Mouse (Mus musculus) neural tube, embryonic 11.5 days (tissue): ENCODE measurements around the gene Lama5. TPM values are rescaled to one million over a fixed set of nuclear protein-coding genes. Genes with fewer than 3 reads are reported as not detected.
"Not testable (repeated sequence)": the region's sequence is repeated elsewhere in the genome, so short reads cannot be mapped to it uniquely, and the experiment has no call there.

ENCODE experiments used
- ATAC-seq: fragments of 200-750 bp; cut with Nextera tagmentation; 2 replicates; pipeline ENCODE4 v1.8.0; 2017; ENCODE audit warnings: moderate number of reproducible peaks, mild to moderate bottlenecking, moderate TSS enrichment, moderate library complexity; ENCODE audit not compliant: insufficient read depth, low FRiP score, low TSS enrichment
- DNase-seq: peaks from one replicate; pipeline ENCODE4 v3.0.0-alpha.2; 2015; ENCODE audit warnings: low spot score
- H3K27ac ChIP-seq: fragments of 300-500 bp; sonication (generic); 2 replicates; pipeline ENCODE4 v1.5.1; 2014; ENCODE audit warnings: low read depth, mild to moderate bottlenecking, low read length
- H3K27me3 ChIP-seq: fragments of 300-500 bp; sonication (generic); 2 replicates; pipeline ENCODE4 v1.6.1; 2014; ENCODE audit warnings: mild to moderate bottlenecking, low read length, mixed read lengths; ENCODE audit not compliant: control insufficient read depth, insufficient read depth
- H3K36me3 ChIP-seq: fragments of 300-500 bp; sonication (generic); 2 replicates; pipeline ENCODE4 v1.6.1; 2014; ENCODE audit warnings: mild to moderate bottlenecking, low read length, moderate library complexity, mixed read lengths; ENCODE audit not compliant: control insufficient read depth, insufficient read depth
- H3K4me1 ChIP-seq: fragments of 300-500 bp; sonication (generic); 2 replicates; pipeline ENCODE4 v1.6.1; 2014; ENCODE audit warnings: low read length, mixed read lengths; ENCODE audit not compliant: control insufficient read depth, insufficient read depth
- H3K4me2 ChIP-seq: fragments of 300-500 bp; sonication (generic); 2 replicates; pipeline ENCODE4 v1.6.1; 2014; ENCODE audit warnings: low read depth, mild to moderate bottlenecking, moderate library complexity
- H3K4me3 ChIP-seq: fragments of 300-500 bp; sonication (generic); 2 replicates; pipeline ENCODE4 v1.5.1; 2014; ENCODE audit warnings: low read depth, low read length
- H3K9ac ChIP-seq: fragments of 300-500 bp; sonication (generic); 2 replicates; pipeline ENCODE4 v1.6.1; 2014; ENCODE audit warnings: mild to moderate bottlenecking, low read length
- H3K9me3 ChIP-seq: fragments of 300-500 bp; sonication (generic); 2 replicates; pipeline ENCODE4 v1.6.1; 2016; ENCODE audit warnings: low read length; ENCODE audit not compliant: control insufficient read depth
- WGBS: fragments of 180-500 bp; shearing (Covaris S2); extraction: QIAGEN DNeasy Blood & Tissue Kit; methylation state at CpG from one replicate; pipeline ENCODE4 v1.1.7; 2014; 5-methylcytosine and 5-hydroxymethylcytosine counted together
- polyA plus RNA-seq: library from polyadenylated mRNA; unstranded; fragments of >200 nt; fragmentation: Nextera tagmentation; extraction: Ambion mirVana; gene quantifications from 2 replicates; pipeline ENCODE4 v1.2.1, GENCODE M21; 2014

Lama5 gene
- polyA plus RNA-seq, 1 experiment from 2014 or later: 4.4 TPM

GRCm38 (mm10) chr2:180262891-180263290, 37.2 kb upstream of the Lama5 start:
- peaks cover 3% of the 10 kb centered on the region; the same call in 1 of the 2 replicates for H3K4me1 ChIP-seq
- no peaks in the 10 kb centered on the region for H3K27me3 ChIP-seq
- ATAC-seq: no peak
- no peak overlapping the region for H3K27ac ChIP-seq
- 91% methylated on average over 10 of the region's 10 CpGs for WGBS
- no peaks in the 10 kb centered on the region for H3K9me3 ChIP-seq
- H3K9ac ChIP-seq: no peak overlapping the region
- no peak overlapping the region for H3K4me2 ChIP-seq
- no peak overlapping the region for H3K4me3 ChIP-seq
- DNase-seq: no peak
- peaks cover 7% of the 10 kb centered on the region; the same call in 1 of the 2 replicates for H3K36me3 ChIP-seq

- H3K9me3 ChIP-seq: no peaks in the 10 kb centered on the region
- no peak overlapping the region for H3K4me3 ChIP-seq
- no peak overlapping the region for H3K27ac ChIP-seq
- no peak overlapping the region for H3K9ac ChIP-seq
- H3K27me3 ChIP-seq: no peaks in the 10 kb centered on the region
- WGBS: 79% methylated on average over 3 of the region's 3 CpGs
- no peak for DNase-seq
- H3K4me2 ChIP-seq: no peak overlapping the region
- H3K4me1 ChIP-seq: peaks cover 5% of the 10 kb centered on the region; the same call in 1 of the 2 replicates
- peaks cover 7% of the 10 kb centered on the region; the same call in 1 of the 2 replicates for H3K36me3 ChIP-seq
- no peak for ATAC-seq
Observed at GRCm38 (mm10) chr2:180262441-180262840, 36.8 kb upstream of the Lama5 start.

- H3K9me3 ChIP-seq: no peaks in the 10 kb centered on the region
- no peak for DNase-seq
- H3K4me2 ChIP-seq: no peak overlapping the region
- WGBS: 93% methylated on average over 7 of the region's 7 CpGs
- H3K27ac ChIP-seq: no peak overlapping the region
- peaks cover 5% of the 10 kb centered on the region; the same call in 1 of the 2 replicates for H3K4me1 ChIP-seq
- peaks cover 7% of the 10 kb centered on the region; the same call in 1 of the 2 replicates for H3K36me3 ChIP-seq
- no peak overlapping the region for H3K4me3 ChIP-seq
- H3K27me3 ChIP-seq: no peaks in the 10 kb centered on the region
- ATAC-seq: no peak
- H3K9ac ChIP-seq: no peak overlapping the region
Observed at GRCm38 (mm10) chr2:180261901-180262300, 36.2 kb upstream of the Lama5 start.

- ATAC-seq: no peak
- DNase-seq: no peak
- H3K4me2 ChIP-seq: no peak overlapping the region
- WGBS: 67% methylated on average over 8 of the region's 8 CpGs
- H3K27me3 ChIP-seq: no peaks in the 10 kb centered on the region
- H3K4me1 ChIP-seq: peaks cover 8% of the 10 kb centered on the region; the same call in 1 of the 2 replicates
- no peak overlapping the region for H3K4me3 ChIP-seq
- H3K27ac ChIP-seq: no peak overlapping the region
- no peak overlapping the region for H3K9ac ChIP-seq
- H3K9me3 ChIP-seq: no peaks in the 10 kb centered on the region
- H3K36me3 ChIP-seq: peaks cover 7% of the 10 kb centered on the region; the same call in 1 of the 2 replicates
Observed at GRCm38 (mm10) chr2:180260610-180261480, 35.2 kb upstream of the Lama5 start.

GRCm38 (mm10) chr2:180259826-180260609, 34.4 kb upstream of the Lama5 start:
- not testable (repeated sequence) for H3K9ac ChIP-seq, H3K4me3 ChIP-seq, H3K9me3 ChIP-seq, H3K27ac ChIP-seq, H3K4me1 ChIP-seq, H3K27me3 ChIP-seq, H3K4me2 ChIP-seq, ATAC-seq, H3K36me3 ChIP-seq, DNase-seq
- WGBS: 76% methylated on average over 17 of the region's 17 CpGs

GRCm38 (mm10) chr2:180258951-180259484, 33.4 kb upstream of the Lama5 start:
- DNase-seq, H3K36me3 ChIP-seq, H3K27me3 ChIP-seq, H3K4me3 ChIP-seq, H3K27ac ChIP-seq, H3K4me2 ChIP-seq, H3K9ac ChIP-seq, ATAC-seq, H3K9me3 ChIP-seq, H3K4me1 ChIP-seq: not testable (repeated sequence)
- 86% methylated on average over 10 of the region's 10 CpGs for WGBS

GRCm38 (mm10) chr2:180257963-180258865, 32.6 kb upstream of the Lama5 start:
- no peaks in the 10 kb centered on the region for H3K9me3 ChIP-seq
- ATAC-seq (no peak), DNase-seq (no peak)
- no peaks in the 10 kb centered on the region for H3K27me3 ChIP-seq
- H3K4me1 ChIP-seq: peaks cover 8% of the 10 kb centered on the region; the same call in 1 of the 2 replicates
- peak overlapping the region; percentile 93 for H3K4me3 ChIP-seq
- WGBS: 54% methylated on average over 11 of the region's 11 CpGs
- peak overlapping the region; percentile 78; the same call in 1 of the 2 replicates for H3K27ac ChIP-seq
- peak overlapping the region; percentile 87 for H3K4me2 ChIP-seq
- H3K9ac ChIP-seq: peak overlapping the region; percentile 94
- peaks cover 7% of the 10 kb centered on the region; the same call in 1 of the 2 replicates for H3K36me3 ChIP-seq
